Mouse (Mus musculus): ENCODE data around the gene Gm28053. TPM values are rescaled to one million over a fixed set of nuclear protein-coding genes. Genes with fewer than 3 reads are reported as not detected.
"Not testable (repeated sequence)": the region's sequence is repeated elsewhere in the genome, so short reads cannot be mapped to it uniquely, and the experiment has no call there.

The Gm28053 gene
- 1 to 10 TPM; 1.8 to 4.3 TPM for total RNA-seq (2021)
- long read RNA-seq, experiment 1, partial matches to known transcripts, result 0 of 1 reads
- long read RNA-seq, experiment 1, other reads (novel, unspliced or antisense), result 0 of 1 reads
- long read RNA-seq, experiment 2, partial matches to known transcripts, result 0 of 2 reads
- long read RNA-seq, experiment 2, other reads (novel, unspliced or antisense), result 0 of 2 reads

GRCm38 (mm10) chr6:48718455-48718854 lies at the start of gene Gm28053, which contains the start of gene Gimap7:
Gene Gm28053 (plus strand): TSS chr6:48718607.
Gene Gimap7 (plus strand): TSS chr6:48718621.
- intact Hi-C loops (cut with DNase I; ENCODE audit: low total_unique reads), result no loop called here
- DNase-seq, result no peak

DNA sequence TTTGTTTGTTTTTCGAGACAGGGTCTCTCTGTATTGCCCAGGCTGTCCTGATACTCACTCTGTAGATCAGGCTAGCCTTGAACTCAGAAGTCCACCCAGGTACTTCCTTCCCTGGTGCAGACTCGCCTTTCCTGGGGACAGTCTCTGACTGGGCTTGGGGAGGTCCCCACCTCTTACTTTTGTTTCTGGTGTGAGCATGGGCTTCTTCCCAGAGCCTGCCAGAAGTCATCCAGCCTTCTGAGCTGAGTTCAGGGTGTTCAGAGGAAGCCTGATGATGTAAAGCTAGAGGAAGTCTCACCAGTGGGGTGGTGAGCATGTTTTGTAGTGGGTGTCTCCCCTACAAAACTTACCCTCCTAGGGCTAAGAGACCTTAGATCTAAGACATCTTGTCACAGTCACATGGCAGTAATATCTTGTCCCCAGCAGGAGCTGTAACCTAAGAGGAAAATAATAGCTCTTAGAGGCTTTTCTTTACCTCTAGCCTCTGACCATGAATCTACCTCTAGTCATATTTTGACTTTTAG lies 48.9 kb upstream of the Gm28053 start:
- DNase-seq, result no peak
- intact Hi-C loops (cut with DNase I; ENCODE audit: low total_unique reads), result no loop called here

DNA sequence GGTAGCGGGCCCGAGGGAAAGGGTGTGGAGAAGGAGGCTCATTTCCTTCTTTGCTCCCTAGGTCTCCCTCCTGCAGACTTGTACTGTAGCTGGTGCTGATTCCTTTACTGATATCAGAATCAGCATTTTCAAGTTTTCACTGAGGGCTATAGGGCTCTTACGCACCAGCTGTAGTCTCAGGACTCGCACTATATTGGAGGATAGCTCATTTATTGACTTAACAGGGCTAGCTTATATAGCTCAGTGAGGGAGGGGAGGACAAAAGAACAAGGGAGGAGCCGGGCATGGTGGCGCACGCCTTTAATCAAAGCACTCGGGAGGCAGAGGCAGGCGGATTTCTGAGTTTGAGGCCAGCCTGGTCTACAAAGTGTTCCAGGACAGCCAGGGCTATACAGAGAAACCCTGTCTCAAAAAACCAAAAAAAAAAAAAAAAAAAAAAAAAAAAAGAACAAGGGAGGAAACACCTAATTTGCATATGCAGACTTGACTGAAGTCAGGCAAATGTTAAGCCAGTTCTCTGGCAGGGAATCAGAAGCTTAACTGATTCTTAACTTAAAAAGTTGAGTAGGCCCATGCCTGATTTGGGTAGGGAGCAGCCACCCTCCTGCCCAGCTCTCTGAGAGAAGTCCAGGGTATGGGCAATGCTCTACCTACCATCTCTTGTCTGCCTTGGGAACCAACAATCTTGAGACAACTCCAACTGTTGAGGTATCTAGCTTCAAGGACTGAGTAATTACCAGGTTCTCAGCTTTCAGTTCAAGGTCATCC lies 43.9 kb upstream of the Gm28053 start:
- DNase-seq, result no peak
- intact Hi-C loops (cut with DNase I; ENCODE audit: low total_unique reads), result no loop called here

DNA sequence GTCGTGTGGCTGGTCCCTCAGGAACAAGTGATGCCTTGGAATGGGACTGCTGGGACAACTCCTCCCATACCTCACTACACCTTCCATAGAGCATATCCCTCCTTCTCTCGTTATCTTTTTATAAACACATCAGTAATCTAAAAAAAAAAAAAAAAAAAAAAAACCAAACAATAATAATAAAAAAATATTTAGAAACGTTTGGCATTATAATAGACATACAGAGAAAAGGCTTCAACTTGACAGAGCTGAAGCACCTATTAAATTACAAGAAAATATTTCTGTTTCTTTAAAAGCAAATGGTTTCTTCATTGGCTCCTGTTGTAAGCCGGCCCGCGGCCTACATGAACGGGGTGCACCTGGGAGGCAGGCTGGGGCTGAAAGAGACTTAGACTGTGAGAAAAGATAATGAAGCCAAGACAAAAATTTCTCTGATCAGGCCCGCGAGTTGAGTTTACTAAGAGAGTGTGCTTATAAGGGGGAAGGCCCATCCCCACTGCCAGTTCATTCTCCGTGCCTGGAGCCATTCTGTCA lies 42.9 kb upstream of the Gm28053 start:
- DNase-seq, result no peak
- intact Hi-C loops (cut with DNase I; ENCODE audit: low total_unique reads), result no loop called here

GRCm38 (mm10) chr6:48675931-48676859 lies 42.2 kb upstream of the Gm28053 start, which contains the start of gene Gimap9:
Gene Gimap9 (plus strand): TSS chr6:48676129.
- intact Hi-C loops (cut with DNase I; ENCODE audit: low total_unique reads), result no loop called here
- no peak for DNase-seq

GRCm38 (mm10) chr6:48676860-48677415 lies 41.5 kb upstream of the Gm28053 start:
- no peak for DNase-seq
- intact Hi-C loops (cut with DNase I; ENCODE audit: low total_unique reads), result no loop called here

DNA sequence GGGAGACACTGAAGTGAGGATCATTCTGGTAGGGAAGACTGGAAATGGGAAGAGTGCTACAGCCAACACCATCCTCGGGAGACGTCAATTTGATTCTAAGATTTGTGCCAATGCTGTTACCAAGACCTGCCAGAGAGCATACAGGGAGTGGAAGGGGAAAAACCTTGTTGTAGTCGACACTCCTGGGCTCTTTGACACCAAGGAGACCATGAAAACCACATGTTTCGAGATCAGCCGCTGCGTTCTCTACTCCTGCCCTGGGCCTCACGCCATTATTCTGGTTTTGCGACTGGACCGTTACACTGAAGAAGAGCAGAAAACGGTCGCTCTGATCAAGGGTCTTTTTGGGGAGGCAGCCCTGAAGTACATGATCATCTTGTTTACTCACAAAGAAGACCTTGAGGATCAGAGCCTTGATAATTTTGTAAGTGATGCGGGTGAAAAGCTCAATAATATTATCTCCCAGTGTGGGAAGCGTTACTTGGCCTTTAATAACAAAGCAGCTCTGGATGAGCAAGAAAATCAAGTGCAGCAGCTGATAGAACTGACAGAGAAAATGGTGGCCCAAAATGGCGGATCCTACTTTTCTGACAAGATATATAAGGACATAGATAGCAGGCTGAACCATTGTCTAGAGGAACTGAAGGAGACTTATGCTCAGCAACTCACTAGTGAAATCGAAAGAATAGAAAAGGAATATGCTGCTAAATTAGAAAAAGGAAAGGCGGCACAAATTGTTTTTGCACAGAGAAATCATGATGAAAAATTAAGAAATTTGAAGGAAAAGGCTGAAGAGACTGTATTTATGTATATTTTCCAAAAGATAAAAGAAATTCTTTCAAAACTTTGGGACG lies 40.7 kb upstream of the Gm28053 start:
- intact Hi-C loops (cut with DNase I; ENCODE audit: low total_unique reads), result no loop called here
- no peak for DNase-seq

DNA sequence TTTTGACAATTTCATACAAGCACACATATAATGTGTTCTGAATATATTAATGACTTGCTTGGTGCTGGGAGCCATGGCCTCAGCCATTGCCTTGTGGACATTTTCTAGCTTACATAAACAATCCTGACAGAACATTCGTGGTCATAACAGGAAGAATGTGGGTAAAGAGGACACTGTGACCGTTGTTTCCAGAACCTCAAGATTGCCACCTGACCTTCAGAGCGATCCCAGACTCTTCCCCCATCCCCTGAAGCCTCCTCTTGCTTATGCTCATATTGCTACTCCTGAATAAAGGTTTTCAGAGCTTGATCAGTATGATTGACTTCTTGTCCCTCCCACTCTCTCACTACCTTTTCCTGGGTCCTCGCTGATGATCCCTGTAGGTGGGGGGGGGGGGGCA lies 40.0 kb upstream of the Gm28053 start:
- no peak for DNase-seq
- intact Hi-C loops (cut with DNase I; ENCODE audit: low total_unique reads), result no loop called here

DNA sequence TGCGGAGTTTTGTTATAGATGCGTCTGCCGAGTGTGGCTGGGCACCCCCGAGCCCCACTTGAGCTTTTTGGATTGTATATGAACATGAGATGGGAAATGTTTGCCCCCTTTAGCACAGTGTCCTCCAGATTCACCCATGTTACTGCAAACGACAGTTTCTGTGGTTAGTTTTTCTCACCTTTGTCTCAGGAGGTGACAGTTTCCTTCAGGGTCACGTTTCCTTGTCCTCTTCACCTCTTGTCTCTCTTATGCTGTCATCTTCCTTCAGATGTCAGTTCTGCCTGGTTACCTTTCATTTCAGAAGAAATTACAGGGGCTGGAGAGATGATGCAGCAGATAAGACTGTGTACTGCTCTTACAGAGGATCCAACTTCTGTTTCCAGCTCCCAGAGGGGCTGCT lies 38.7 kb upstream of the Gm28053 start:
- intact Hi-C loops (cut with DNase I; ENCODE audit: low total_unique reads), result no loop called here
- DNase-seq, result no peak

- DNase-seq, result no peak
- intact Hi-C loops (cut with DNase I; ENCODE audit: low total_unique reads), result no loop called here
These were observed 38.0 kb upstream of the Gm28053 start for GRCm38 (mm10) chr6:48680421-48680820.

- no peak for DNase-seq
- intact Hi-C loops (cut with DNase I; ENCODE audit: low total_unique reads), result no loop called here
These were observed 36.8 kb upstream of the Gm28053 start for GRCm38 (mm10) chr6:48681472-48682090.

DNA sequence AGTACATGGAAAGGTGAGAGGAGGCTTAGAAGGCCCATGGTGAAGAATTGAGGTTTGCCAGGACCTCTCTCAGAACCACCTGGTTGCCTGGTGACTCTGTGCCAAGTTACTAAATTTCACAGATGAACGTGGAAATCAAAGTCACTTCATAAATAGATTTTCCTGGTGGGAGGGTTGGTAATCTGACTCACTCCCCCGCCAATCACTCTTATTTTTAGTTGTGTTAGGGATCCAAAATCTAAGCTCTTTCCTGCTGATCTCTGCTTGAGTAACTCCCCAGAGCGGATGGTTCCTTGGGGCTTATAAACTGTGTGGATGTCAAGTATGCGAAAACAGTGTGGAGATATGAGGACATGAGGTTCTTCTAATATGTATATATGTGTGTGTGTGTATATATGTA lies 36.1 kb upstream of the Gm28053 start:
- no peak for DNase-seq
- intact Hi-C loops (cut with DNase I; ENCODE audit: low total_unique reads), result no loop called here

- intact Hi-C loops (cut with DNase I; ENCODE audit: low total_unique reads), result not testable (repeated sequence)
These were observed 35.1 kb upstream of the Gm28053 start for GRCm38 (mm10) chr6:48683263-48683821.

GRCm38 (mm10) chr6:48684319-48684718 lies 34.1 kb upstream of the Gm28053 start, which contains the start of gene Gimap4:
Gene Gimap4 (plus strand): TSS chr6:48684549.
- intact Hi-C loops (cut with DNase I; ENCODE audit: low total_unique reads), result no loop called here

More at GRCm38 (mm10) chr6:48683263-48683821, 35.1 kb upstream of the Gm28053 start:
- DNase-seq, result not testable (repeated sequence)

GRCm38 (mm10) chr6:48684806-48685205 lies 33.6 kb upstream of the Gm28053 start:
- intact Hi-C loops (cut with DNase I; ENCODE audit: low total_unique reads), result no loop called here
- DNase-seq, result no peak

More at GRCm38 (mm10) chr6:48684319-48684718, 34.1 kb upstream of the Gm28053 start, which contains the start of gene Gimap4:
- no peak for DNase-seq

- intact Hi-C loops (cut with DNase I; ENCODE audit: low total_unique reads), result no loop called here
These were observed 33.2 kb upstream of the Gm28053 start for GRCm38 (mm10) chr6:48685251-48685650.

More at GRCm38 (mm10) chr6:48685251-48685650, 33.2 kb upstream of the Gm28053 start:
- DNase-seq, result no peak

Data from gastrocnemius, postnatal 14 days (tissue).